Mouse (Mus musculus) kidney, adult 8-10 months (tissue): ENCODE results near the gene Evi2b.

Source experiments
- DNase-seq, 2 experiments: peaks; one replicate each; pipeline ENCODE4 v3.0.0; 2022

Gene Evi2b

DNA sequence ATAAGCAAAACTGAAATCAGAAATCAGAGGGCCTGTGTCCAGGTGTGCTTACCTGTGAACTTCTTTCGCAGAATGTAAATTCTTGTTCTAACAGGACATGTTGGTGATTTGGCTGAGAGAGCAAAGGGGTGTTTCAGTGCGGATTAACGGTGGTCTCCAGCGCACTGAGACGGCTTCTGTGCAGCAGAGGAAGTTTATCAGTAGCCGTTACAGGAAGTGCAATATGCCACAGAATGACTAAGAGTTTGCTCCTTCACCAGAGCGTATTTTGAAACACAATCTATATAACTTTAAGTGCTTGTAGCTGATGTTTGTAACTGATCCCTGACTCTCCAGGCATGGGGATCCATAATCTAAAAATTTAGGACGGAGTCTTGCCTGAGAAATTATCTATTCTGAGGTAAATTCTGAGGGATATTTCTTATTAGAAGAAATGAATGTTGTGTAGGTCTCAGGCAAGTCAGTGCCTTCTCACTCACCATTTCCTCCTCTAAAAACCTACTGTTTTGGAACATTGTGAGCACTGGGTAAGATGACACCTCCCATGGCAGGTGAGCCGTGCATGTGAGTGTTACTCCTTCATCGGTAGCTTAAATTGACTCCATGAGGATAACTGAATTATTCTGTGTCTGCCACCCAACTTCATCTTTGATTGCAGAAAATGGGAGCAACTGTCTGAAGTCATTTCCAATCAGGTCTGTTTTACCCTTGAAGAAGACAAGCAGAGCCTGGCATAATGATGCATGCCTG is at the start of gene Evi2b:
TSS of gene Evi2b (minus strand) at position 203 of the 750 bp plus-strand sequence.
- no peak for DNase-seq

DNA sequence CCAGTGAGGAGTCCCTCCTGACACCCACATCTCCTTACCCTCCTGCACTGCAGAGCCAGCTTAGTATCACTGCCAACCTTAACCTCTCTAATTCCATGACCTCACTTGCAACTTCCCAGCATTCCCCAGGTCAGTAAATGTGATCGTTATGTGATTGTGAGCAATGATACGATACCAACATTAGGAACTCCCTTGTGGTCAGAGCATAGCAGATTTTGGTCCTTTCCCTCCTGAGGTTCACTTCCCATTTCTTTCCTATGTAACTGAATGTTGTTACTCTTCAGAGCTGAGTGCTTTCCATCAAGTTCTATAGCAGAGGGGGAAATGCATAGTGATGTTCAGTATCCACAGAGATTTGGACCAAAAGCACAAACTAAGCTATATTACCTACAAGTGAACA is 46.8 kb upstream of the Evi2b start:
- no peak for DNase-seq

DNA sequence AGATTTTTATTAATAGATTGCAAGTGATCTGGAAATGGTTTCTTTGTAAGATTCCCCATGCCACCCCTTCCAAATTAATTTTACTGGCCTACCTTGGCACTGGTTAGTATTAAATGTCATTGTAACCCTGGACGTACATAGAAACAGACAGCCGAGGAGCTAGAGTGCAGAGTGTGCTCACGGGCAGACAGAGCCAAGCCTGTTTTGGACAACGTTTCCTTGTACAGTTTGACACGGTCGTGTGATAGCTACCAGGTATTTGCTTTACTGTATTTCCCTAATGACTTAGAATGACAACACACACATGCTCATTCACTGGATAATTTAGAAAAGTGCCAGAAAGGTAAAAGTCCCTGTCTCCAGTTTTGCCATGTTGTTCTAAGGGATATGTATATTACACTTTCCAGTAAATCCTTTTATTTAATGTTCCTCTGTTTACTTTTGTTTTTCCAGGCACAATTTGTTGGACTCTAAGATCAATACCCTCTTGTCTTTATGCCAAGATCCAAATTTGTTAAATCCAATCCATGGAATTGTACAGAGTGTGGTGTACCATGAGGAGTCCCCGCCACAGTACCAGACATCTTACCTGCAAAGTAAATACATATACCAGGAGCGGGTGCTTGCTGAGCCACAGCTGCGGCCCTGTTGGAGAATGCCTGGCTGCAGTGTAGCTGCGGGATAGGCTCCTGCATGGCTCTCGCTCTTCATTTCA is 44.8 kb upstream of the Evi2b start:
- DNase-seq, result no peak

DNA sequence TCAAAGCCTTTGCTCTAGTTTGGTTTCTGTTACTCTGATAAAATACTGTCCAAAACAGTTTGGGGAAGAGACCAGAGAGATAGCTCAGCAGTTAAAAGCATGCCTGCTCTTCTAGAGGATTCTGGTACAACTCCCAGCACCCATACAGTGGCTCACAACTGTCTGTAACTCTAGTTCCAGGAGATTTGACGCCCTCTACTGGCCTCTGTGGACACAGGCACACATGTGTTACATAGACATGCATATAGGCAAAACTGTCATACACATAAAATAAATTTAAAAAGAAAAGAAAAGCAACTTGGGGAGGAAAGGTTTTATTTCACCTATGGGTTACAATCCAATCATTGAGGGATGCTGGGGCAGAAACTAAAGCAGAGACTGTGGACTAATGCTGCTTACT is 43.4 kb upstream of the Evi2b start:
- DNase-seq, result no peak

DNA sequence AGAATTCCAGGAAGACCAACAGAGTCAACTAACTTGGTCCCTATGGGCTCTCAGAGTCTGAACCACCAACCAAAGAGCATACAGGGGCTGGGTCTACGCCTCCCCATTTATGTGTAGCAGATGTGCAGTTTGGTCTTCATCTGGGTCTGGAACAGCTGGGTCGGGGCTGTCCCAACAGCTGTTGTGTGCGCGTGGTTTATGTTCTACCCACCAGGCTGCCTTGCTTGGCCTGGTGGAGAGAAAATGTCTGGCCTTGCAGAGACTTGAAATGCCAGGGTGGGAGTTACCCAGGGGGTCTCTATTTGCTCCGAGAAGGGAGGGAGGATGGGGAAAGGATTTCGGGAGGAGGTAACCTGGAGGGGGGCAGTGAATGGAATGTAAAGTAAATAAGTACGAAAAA is 39.9 kb upstream of the Evi2b start:
- no peak for DNase-seq

DNA sequence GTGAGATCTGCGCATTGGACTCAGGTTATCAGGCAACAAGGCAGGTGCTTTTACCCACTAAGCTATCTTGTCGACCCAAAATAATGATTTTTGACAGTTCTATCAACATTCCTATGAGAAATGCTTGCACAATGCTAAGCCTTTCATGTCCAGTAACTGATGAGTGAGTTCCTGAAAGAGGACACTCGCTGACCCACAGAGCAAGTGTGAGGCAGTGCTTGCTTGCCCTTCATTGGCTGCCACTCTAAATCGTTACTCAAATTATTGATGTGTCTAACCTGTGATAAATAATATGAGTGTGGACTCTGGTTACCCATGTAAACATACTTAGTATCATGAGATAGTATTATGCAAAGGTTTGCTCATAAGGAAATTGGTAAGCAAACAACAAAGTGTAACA is 37.0 kb upstream of the Evi2b start:
- no peak for DNase-seq

DNA sequence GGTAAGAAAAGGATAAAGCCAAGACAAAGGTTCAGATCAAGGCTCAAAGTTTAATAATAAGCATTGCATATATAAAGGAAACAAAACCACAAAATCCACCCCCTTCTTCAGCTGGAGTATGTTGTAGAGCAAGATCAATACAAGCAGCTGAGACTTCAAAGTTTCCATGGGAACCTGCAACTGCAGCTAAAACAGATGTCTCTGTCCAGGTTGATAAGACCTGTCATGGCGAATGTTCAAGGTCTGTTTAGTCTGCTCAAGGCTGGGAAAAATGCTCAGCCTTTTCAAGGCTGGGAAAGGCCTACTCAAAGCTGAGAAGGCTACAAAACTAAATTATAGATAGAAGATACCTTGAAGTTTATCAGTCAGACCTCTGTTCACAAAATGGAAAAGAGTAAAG is 29.1 kb upstream of the Evi2b start:
- no peak for DNase-seq

DNA sequence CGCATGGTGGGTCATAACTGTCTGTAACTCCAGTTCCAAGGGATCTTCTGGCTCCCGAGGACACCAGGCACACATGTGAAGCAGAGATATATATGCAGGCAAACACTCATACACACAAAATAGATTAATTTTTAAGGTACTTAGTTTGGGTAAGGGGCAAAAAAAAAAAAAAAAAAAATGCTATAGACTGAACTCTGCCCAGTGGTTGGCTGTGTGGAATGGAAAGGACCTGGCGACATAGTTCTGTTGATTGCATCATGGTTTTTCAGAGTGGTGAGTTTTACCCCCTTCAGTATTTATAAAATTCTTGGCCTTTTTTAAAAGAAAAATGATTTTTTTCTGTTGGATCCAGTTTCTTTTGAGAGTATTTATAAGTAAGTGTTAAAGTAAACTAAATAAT is 12.7 kb upstream of the Evi2b start:
- no peak for DNase-seq

DNA sequence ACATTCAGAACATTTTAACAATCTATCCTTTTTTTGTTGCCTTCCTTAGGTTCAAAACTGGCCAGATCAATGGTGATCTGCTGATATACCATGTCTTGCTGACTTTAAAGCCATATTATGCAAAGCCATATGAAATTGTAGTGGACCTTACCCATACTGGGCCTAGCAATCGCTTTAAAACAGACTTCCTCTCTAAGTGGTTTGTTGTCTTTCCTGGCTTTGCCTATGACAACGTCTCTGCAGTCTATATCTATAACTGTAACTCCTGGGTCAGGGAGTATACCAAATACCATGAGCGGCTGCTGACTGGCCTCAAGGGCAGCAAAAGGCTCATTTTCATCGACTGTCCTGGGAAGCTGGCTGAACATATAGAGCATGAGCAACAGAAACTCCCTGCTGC is 12.0 kb upstream of the Evi2b start:
- DNase-seq, result no peak

DNA sequence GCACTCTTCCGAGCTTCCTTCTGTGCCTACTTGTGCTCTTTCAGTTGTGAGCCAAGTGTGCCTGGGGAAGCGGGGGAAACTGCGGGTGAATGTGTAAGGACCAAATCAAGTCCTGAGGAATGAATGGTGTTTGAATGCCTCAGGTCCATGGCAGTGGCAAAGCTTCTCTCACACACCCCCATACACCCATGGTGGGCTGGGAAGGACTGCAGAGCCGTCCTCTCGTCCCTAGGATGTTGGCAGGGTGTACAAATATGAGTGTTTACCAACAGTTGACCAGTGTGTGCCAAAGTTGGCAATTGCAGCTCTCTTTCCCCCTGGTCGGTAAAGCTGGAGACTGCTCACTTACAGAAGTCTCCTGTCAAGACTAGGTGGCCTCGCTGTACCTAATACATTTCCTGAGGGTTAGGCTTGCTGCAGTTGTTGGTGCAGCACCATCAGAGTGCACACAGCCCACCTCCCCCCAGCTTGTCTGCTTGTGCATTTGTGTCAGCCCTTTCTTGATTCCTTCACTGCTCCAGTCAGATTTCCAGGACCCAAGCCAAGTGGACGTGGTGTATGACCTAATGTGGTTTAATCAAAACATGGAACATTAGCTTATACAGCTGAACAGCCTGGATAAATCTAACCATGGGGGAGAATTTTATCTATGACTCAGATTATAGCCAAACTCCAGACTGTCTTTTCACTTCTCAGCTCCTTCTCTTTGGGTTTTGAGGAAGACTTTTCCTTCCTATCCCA is 10.6 kb upstream of the Evi2b start:
- DNase-seq, result peak in 1 of 2 experiments; percentile 17

DNA sequence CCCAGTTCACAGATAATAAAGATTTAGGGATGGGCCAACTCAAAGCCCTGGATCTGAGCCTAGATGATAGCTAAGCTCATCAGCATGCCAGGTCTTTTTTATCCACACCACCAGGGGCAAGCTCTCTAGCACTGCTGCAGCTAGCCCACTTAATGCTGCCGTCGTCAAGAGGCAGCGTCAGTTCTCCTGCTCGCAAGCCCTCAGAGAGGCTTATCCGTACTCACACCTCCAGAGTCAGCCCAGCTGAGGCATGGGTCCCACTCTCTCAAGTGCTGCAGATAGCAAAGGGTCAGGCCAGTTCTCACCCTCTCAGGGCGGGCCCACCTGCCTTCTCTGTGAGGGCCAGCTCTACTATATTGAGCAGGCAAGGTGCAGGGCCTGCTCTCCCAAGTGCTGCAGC is 9.7 kb upstream of the Evi2b start:
- DNase-seq, result no peak

DNA sequence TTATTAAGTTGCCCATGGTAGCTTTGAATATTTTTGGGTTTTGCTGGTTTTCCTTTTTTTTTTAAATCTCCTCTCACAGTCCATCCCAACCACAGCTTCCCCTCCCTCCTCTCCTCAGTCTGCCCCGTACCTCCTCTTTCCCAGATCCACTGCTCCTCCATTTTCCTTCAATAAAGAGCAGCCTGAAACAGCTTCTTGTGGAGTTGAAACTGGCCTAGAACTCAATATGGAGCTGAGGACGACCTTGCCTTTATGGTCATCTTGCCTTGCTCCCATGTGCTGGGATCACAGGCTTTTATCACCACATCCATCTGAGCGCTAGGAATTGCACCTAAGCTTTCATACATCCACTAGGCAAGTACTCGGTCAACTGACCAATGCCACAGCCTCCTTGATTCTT is 7.9 kb upstream of the Evi2b start:
- DNase-seq, result no peak

DNA sequence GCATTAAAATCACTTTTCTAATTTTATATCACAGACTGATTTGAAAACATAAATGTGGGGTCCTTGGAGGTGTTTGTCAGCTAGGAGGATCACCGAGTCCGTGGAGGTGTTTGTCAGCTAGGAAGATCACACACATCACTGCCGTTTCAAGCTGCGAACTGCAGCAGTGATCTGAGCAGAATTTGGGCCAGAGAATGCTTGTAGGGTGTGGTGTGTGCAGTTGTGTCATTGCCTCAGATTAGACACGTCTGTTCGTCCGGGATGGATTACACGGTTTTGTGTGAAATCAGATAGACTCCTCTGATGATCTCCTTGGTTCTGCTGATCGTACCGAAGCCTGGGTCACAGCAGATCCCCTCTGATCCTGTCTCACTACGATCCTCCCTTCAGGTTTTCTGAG is 7.2 kb upstream of the Evi2b start:
- DNase-seq, result no peak

DNA sequence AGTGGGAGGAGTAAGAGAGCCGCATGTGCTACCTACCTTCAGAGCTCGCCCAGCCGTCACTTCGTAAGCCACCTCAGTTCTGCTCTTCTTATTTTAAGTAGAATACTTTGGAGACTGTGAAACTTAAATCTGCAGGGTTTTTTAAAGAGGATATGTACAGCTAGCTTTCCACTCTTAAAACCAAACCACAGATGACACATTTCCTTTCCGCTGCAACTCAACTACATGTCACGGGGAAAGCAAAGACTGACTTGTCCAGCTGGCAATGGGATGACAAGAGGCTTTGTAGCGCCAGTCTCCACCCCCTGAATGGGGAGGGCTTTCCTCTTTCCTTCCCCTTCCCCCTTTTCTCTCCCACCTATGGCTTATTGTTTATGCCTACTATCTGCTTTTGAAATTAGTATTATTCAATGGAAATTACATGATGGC is 6.8 kb upstream of the Evi2b start, which contains the start of the genes Evi2 and Evi2a:
TSS of gene Evi2 (minus strand) at position 257 of the 429 bp plus-strand sequence.
TSS of gene Evi2a (minus strand) at position 277 of the 429 bp plus-strand sequence.
- DNase-seq, result no peak

DNA sequence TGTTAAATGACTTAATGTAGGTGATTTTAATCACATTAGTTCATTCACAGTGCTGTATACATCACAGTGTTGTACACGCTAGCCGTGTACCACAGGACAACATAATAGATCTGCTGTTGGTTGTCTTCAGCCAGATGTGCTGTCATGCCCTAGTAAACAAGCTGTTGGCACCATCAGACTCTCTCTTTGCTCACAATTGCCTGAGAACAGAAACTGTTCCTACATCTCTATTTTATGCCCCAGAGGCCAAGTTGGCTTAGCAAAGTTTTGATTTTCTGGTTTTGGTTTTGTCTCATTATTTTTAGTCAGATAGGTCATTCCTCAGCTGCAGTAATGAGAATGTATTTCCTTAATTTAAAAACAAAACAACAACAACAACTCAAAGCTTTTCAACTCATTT is 6.2 kb upstream of the Evi2b start:
- no peak for DNase-seq

DNA sequence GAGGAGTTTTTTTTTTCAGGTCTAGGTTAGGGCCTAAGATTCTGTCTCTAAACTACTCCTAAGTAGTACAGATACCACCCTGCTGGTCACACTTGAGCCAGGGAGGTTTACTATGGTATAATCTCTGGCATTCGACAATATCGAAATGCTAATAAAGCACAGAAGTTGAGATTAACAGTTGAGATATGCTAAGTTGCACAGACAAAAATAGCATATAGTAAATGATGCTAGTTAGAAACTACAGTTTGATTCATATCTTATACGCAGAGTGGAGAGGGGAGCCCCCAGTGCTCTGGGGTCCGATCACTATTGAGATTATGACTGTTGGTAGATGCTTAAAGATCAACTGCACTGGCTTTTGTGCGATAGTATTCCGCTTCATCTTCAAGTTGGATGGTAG is 5.7 kb upstream of the Evi2b start:
- DNase-seq, result no peak

DNA sequence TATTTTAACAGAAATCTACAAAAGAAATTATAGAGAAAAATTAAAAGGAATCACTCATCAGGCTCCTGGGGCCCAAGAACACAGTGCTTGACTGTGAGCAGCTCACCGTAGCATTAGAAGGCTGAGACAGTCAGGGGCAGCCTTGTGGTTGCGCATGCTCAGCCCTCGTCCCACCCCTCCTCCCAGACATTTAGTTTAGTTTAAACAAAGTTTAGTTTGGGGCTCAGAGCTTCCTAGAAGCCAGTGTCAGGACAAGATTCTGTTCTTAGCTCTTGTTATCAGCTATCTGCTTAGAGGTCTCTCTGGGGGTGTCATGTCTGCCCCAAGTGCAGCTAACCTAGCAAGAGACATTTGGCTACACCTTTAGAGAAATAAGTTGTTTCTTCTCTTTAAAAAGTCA is 5.0 kb upstream of the Evi2b start:
- DNase-seq, result no peak

DNA sequence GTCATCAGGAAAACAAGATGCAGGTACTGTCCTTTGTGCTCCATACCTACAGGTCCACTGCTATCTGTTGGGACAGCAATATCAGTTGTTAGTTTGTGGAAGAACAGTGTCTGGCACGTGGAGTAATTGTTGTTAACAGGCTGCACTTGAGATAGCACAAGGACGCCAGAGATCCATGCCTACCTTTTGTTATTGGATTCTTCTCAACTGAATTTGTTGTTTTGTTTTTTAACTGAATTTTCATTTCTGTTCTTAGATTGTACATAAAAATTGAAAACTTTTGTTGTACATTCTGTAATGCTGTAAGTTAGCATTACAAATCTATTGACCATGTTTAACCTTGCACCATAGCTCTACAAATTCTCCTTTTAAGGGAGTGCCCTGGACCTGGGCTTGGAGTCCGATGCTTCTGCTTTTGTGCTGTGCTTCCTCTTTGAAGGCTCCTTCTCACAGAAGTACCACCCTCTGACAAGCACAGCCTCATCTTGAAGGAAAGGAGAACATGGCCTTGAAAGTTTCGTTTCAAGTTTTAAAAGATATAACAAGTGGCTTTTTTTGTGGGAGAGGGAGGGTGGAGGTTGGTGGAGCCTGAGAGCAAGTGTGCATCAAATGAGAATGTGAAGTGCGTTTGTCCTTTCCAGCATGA is 4.3 kb upstream of the Evi2b start:
- DNase-seq, result no peak

DNA sequence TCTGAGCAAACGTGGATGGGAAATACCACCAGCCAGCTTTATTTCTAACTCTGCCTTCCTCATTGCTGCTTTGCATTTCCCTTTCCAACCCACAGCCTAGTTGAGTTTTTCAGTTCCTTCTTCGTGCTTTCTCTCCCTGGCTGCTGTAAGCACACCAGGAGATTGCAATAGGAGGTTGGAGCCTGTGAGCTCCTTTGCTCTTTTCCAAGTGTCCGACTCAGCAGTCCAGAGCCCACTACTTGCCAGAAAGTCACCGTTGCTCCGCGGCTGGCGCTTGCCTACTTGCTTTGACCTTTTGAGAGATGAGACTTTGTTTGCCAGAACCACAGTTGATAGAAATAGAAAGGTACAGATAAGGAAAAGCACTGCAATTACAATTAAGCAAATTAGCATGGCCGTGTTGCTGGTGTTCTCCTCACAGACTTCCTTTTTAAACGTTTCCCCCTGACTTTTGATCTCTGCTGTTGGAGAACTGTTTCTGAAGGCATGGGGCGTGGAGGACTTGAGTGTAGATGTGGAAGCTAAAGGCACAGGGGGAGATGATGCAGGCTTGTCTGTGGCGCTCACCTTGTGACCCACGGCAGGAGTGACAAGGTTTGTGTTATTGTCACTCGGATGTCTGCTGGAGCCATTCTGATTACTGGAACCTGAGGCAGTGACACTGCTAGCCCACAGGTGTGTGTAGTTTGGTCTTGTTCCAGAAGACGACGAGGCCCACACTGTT is 3.6 kb upstream of the Evi2b start:
- peak; percentile 25 to 46 for DNase-seq

DNA sequence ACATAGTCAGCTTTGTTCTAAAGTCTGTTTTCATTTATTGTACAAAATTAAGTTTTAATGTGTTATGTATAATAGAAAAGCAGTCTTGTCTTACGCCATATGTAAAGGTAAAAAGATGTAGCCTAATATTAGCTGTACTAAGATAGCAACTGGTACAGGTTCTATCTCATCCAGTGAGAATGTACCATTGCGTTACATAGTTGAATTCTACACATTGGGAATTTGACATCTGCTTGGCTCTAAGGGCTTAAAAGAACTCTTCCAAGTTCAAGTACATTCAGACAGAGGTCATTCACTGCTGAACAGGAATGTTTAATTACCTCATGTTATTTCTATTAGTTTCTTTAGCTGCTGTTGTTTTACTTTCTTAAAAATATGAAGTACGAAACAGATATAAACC is 3.0 kb upstream of the Evi2b start:
- DNase-seq, result no peak

DNA sequence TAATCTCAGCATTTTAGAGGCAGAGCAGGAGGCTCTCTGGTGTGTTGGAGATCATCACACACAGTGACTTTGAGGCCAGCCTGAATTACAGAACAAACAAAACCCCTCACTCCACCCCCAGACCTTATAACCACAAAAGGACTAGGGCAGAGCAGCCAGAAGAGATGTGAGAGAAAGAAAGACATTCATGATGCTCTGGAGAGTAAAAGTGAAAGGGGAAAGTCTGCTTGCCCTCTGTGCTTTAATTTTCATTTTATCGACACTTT is 681 bp upstream of the Evi2b start:
- no peak for DNase-seq

DNA sequence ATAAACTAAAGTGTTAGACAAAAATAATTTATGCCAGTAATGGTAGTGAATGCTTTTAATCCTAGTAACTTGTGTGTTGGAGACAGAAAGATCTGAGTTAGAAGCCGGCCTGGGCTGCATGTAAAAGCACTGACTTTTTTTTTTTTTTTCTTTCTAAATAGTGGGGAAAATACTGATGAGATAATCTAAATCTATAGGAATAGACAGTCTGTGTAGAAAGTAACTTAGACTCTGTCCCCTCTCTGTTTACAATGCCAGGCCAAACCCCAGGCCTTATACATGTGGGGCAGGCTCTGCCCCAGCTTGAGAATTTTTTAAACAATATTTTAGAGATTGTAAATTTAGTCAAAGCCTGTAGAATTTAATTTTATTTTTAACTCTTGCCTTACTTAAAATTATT is 618 bp downstream of the Evi2b start:
- no peak for DNase-seq

DNA sequence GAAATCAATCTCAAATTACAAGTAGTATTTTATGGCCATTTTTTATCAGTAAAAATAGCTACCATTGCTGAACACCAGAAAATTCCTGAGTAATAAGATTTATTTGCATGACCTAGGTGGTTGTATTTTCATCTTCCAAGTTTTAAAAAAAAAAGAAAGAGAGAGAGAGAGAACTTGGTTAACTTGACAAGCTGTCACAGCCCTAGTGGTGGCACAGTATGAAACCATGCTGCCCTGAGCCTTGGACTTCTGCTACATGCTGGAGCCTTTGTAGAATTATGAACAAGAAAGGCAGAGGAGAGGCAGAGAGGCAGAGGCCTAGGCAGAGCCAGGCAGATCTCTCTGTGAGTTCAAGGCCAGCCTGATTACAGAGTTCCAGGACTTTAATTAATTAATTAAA is 1.6 kb downstream of the Evi2b start:
- DNase-seq, result no peak
